Mouse (Mus musculus): ENCODE results near the gene Gpnmb.
A peak's percentile ranks its signal among the peaks of the same experiment; 100 is the strongest.

Gene Gpnmb

DNA sequence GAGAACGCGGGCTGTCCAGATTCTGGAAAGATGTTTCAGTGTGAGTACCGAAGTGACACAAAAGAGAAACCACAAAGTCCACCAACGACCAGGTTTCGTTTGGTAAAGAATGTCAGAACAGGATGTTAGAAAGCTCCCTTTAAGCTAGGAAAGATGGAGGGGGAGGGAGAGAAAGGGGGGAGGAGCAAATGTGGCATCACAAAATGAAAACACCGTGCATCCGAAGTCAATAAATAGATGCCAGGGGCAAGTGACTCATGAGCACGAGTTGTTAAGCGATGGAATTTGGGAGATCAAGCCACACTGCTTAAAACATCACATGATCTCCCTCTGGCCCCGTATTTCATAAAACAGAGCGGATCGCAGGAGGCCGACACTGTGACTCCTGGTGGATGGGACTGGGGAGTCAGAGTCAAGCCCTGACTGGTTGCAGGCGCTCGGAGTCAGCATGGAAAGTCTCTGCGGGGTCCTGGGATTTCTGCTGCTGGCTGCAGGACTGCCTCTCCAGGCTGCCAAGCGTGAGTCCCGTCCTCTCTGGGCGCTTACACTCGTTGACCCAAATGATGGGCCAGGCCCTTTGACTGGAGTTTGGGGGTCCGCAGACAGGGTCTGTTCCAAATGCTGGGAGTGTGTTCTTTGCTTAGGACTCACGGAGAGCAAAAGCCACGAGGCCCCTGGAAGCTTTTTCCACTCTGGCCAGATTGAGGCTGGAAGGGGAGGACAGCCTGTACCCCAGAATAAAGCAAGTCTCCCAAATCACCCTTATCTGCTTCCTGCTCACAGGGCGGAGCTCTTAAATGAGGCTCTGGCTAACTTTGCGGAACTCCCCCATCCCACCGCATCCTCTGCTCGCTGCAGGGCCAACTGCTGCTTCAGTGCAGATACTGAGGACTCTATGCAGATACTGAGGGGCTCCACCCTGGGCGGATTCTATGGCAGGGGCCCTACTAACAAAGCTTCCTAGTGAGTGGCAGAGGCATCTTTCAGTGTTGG lies at the start of gene Gpnmb:
Gene Gpnmb, plus strand, starts transcription at position 272 of the 993 bp plus-strand sequence.
- DNase-seq = no peak

- DNase-seq = no peak
Measured at GRCm38 (mm10) chr6:48989971-48990370, 46.4 kb upstream of the Gpnmb start.

- DNase-seq = no peak
Measured at GRCm38 (mm10) chr6:48991991-48992390, 44.4 kb upstream of the Gpnmb start.

- DNase-seq = no peak
Measured at GRCm38 (mm10) chr6:48998186-48998585, 38.2 kb upstream of the Gpnmb start.

GRCm38 (mm10) chr6:48998796-48999195 lies 37.5 kb upstream of the Gpnmb start:
- DNase-seq = no peak

- no peak for DNase-seq
Measured at GRCm38 (mm10) chr6:49003381-49003780, 33.0 kb upstream of the Gpnmb start.

GRCm38 (mm10) chr6:49007981-49008380 lies 28.4 kb upstream of the Gpnmb start:
- DNase-seq = peak; percentile 69

DNA sequence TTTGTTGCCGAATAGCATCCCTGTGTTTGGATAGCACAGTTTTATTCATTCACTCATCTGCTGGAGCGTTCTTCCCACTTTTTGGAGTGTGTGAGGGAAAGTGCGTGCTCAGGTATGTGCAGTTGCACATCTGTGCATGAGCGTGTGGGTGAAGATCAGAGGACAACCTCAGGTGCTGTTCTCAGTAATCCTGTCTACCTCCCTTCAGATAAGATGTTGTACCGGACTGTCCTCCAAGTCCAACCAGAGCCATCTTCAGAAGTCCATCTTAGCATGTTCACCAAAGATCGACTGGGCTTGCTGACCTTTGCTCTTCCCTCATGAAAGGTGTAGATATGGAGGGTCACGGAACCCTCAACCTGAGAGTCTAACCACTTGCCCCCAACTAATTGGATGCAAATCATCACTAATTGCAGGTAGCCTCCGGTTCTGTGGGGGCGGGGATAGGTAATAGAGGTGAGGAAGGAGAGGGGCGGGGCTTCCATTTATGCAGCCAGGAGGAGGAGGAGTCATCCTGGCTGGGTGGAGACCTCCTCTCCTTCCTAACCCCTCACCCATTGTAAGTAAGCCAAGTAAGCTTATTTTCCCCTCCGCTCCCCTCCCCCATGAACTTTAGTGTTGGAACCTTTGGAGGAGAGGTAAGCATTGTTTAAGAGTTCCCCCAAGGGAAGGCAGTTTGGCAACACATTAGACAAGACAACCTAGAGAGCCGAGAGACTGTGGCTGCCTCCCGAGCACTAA lies 27.8 kb upstream of the Gpnmb start:
- no peak for DNase-seq

DNA sequence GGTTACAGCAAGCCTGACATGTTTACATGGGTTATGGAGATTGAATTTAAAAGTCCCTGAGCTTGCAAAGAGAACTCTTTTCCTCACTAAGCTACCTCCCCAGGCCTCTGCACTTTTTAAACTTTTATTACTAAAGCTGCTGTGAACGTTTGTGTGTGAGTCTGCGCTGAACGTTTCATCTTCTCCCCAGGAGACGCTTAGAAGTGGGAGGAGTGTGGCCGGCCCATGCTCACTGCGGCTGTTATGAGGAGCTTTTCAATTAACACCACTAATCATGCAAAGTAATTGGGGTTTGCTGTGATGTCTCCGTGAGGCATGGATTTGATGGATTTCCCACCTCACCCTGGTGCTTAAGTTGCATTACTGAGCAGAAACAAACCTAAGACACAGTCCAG lies 27.2 kb upstream of the Gpnmb start:
- DNase-seq = no peak

DNA sequence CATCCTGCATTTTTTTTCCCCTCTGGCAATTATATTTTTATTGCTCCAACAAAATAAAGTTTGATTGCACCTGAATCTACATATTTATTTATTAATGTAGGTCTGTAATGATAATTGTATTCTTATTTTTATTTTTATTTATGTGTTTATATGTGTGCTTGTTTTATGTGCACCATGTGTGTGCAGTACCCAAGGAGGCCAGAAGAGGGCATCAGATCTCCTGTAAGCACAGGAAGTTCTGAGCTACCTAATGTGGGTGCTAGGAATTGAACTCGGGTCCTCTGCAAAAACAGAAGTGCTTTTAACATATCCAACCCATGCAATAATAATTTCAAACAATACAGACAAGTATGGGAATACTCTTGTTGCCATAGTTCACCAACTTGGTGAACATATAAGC lies 26.7 kb upstream of the Gpnmb start:
- no peak for DNase-seq

DNA sequence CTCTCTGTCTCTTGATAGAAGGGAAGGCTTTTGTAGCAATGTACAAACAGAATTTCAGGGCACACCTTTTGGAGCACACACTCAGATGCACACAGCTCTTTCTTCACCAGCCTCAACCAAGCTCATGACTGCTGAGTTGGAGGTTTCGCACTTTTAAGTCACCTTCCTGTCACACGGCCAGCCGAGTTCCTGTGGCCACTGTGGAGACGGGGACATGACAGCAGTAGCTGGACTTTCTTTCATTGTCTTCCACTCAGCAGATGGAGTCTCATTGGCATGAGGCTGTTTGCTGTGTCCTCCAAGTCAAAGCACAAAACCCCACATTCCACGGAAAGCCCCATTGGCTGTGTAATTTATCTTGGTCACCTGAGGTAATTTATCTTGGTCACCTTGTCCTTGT lies 25.2 kb upstream of the Gpnmb start:
- DNase-seq = no peak

- DNase-seq = no peak
Measured at GRCm38 (mm10) chr6:49013023-49013422, 23.3 kb upstream of the Gpnmb start.

DNA sequence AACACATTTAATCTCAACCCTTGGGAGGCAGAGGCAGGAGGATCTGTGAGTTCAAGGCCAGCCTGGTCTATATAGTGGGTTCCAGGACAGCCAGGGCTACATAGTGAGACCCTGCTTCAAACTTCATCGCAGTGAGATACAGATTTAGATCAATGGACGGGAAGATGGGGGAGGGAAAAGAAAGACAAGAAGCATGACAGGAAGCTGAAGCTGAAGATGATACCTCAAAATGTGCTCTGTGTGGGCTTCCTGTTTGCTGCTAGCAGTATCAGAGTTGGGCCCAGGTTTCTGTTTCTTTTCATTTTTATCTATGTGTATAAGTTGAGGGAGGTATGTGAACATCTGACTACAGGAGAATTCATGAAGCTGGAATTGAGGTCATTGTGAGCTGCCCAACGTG lies 22.9 kb upstream of the Gpnmb start:
- no peak for DNase-seq

DNA sequence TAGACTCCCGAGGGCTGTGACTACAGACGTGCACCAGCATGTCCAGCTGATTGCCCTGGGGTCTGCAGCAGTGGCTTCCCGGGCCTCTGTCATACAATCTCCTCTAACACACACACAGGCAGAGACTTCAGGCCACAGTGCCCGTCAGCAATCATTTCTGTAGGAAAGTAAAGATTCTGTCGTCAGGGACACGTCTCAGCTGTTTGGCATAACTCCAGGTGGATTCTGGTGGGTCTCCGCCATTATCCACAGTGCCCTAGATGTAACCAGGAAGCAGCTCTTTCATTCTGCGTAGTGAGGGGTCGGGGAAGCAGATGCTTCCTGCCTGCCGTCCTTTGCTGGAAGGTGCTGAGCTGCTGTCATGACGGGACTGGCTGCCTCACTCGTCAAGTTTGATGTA lies 19.2 kb upstream of the Gpnmb start:
- DNase-seq = no peak

GRCm38 (mm10) chr6:49019341-49019740 lies 17.0 kb upstream of the Gpnmb start:
- DNase-seq = no peak

DNA sequence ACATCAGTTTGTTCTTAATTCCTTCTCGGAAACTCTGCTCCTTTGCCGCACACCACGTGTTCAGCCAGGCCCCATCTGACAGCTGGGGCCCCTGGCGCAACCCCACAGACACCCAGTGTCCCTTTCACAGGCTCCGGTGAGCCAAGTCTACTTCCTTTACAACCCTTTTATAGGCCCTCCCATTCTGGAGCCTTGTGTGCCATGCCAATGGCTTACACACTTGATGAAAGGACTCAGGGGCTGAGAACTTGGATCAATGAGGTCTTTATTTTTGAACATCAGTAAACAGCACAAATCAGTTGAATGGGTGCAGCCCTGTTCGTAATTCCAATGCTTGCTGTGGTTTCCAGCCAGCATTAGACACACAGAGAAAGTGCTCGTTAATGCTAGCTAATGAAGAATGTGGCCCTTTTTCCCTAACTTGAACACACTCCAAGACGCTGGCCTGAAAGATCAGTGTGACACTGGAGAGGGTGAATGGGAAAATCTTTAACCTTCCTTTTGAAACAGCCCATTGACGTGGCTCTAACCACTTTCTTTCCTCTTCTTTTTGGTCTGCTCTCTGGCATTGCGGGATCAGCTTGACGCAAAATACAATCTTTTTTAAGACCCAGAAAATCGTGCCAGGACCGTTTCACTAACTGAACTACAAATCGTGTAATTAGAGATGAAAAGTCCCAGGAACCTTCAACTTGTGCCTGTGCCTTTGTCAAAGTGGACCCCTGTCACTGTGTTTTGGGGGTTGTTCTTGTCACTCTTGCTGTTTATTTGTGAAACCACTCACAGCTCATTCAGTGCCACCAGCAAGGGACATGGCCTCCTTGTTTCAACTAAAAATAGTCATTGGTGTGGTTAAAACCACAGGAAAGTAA lies 15.0 kb upstream of the Gpnmb start:
- DNase-seq = no peak

DNA sequence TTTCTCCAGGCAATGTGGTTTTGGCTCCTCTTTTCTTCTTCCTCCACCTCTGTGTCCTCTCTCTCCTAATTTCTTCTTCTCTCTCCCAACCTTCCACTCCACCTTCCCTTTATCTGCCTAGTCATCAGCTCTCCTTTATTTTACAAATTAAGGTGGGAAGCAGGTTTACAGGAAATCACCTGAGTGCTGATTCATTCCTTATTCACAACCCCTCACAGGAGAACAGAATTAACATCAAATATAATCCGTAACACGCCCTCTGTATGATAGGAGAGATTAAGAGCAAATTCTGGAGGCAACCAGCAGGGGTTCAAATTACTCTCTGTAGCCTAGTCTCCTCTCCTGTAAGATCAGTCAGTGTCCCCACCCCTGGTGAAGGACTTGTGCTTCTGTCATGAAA lies 14.0 kb upstream of the Gpnmb start:
- DNase-seq = no peak

DNA sequence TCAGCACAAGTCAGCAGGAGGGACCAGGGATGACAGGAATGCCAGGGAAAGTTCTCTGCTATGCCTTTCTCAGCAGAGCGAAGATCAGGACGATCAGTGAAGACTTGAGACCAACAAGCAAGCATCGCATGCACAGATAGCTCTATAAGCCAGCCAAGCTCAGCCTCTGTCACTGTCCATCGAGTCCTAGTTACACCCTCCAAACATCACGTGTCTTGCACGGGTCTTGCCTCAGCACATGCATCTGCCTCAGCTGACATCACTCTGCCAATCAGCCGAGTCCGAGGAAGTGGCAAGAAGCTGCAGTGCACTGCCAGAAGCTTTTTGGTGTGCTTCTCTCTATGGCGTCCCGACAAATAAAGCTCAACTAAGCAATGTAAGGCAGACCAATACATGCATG lies 13.0 kb upstream of the Gpnmb start:
- DNase-seq = no peak

GRCm38 (mm10) chr6:49025290-49025689 lies 11.1 kb upstream of the Gpnmb start:
- DNase-seq = no peak

DNA sequence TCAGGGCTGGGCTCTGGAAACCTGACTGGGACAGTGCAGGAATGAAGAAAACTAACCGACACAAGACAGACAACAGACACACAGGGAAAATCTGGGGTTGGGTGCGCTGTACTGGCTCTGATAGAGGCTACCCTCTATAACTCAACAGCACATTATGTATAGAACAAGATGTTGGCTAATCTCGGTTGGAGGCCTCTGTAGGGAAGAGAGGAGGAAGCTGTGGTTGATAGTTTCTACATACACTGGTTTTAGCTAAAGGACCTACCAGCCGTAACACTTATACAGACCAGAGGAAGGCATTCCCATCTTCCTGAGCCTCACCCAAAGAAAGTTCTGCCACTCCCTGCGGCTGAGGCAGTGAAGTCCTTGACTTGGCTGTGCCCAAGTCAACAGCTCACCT lies 9.8 kb upstream of the Gpnmb start:
- DNase-seq = no peak

- DNase-seq = no peak
Measured at GRCm38 (mm10) chr6:49028019-49028418, 8.3 kb upstream of the Gpnmb start.

- no peak for DNase-seq
Measured at GRCm38 (mm10) chr6:49028708-49029107, 7.6 kb upstream of the Gpnmb start.

DNA sequence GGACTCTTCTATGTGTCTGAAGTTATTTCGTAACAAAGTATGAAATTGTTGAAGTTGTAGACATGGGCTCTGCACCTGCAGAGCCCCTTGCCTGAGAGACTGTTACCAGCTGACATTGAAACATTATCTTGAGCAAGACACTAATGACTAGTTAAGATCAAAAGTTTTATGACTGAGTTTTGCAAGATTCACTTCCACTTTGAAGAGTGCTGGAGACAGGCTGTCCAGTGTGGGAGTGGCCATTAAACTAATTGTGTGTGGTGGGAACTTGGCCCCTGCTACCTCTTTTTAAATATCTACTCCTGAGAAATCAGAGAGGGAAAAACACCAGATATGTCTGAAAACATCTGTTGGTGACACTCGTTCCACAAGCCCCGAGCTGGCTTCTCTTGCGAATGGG lies 5.1 kb upstream of the Gpnmb start:
- no peak for DNase-seq

Measured in right cerebral cortex, postnatal 14 days (tissue).